Mouse (Mus musculus) embryo, embryonic 10.5 days (tissue): ENCODE measurements at regions not wholly inside any gene's neighbourhood (a gene's known extent, or its start where the extent isn't known, plus 50 kb on each side); places are given as distances from the start of the nearest gene placed in this dataset.

Experiments used
- DNase-seq: peaks from one replicate; pipeline ENCODE4 v3.0.0-alpha.2; 2015; ENCODE audit warnings: low spot score

DNA sequence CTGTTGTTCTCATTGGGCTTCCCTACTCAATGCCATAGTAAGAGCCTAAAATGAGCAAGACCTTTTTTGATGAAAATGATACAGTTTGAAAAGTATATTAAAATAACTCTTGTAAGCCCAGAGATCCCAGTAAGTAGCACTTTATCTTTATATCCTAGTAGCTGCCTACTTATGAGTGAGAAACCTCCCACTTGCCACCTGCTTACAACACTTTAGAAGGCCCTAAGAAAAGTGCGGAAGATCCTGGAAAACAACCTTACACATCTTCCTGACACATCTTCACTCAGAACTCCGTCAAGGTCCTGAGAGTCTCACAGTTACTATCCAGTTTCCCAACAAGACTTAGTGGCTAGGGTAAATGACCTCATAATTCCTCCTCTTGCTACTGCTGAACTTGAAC lies 759.0 kb upstream of the Ptprd start:
- DNase-seq, result no peak

DNA sequence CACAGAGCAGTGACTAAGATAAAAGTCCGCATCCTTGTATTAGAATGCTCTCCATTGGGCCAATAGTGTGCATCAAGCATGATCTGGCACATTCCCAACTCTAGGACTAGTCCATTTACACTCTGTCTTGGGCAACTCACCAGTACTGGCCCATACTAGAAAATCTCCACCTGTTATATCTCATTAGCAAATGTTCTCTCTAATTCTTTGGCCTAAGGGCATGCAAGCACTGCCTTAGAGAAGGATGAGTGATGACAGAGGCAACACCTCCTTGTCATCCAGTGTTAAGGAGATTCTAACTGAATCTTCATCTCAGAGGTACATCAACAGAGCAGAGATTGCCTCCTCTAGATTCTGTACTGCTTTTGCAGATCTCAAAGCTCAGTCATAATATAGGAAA lies 731.8 kb upstream of the Ptprd start:
- no peak for DNase-seq

DNA sequence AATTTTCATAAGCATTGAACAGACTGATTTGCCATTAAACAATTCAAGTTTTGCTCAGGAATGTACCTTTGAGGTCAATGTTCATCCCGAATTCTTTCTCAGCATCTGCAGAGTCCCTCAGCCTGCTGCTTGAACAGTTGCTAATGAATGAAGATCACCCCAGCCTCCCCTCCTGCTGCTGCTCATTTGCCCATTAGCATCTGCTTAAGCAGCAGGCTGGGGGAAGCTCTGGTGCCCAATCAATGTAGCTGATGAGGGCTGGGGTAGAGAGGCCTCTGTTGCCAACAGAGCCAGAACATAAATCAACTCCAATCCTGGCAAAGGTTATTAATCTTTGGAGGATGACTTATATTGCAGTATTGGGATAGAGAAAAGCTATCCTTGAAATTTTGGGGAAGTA lies 715.4 kb upstream of the Ptprd start:
- peak; percentile 1 for DNase-seq

- no peak for DNase-seq
Measured at GRCm38 (mm10) chr4:78924086-78924485, 712.3 kb upstream of the Ptprd start.
